Mouse (Mus musculus) midbrain, embryonic 16.5 days (tissue): ENCODE measurements around the gene B4gat1. TPM values are rescaled to one million over a fixed set of nuclear protein-coding genes. Genes with fewer than 3 reads are reported as not detected.
A peak's percentile ranks its signal among the peaks of the same experiment; 100 is the strongest.

Source experiments
- ATAC-seq: fragments of 200-750 bp; cut with Nextera tagmentation; 2 replicates; pipeline ENCODE4 v1.8.0; 2017; ENCODE audit warnings: moderate TSS enrichment
- H3K27ac ChIP-seq: fragments of 300-500 bp; sonication (generic); 2 replicates; pipeline ENCODE4 v1.5.1; 2014; ENCODE audit warnings: mild to moderate bottlenecking, low read length, mixed read lengths
- H3K27me3 ChIP-seq: fragments of 300-500 bp; sonication (generic); 2 replicates; pipeline ENCODE4 v1.6.1; 2014; ENCODE audit warnings: low read depth, low read length, mixed read lengths; ENCODE audit not compliant: control insufficient read depth, insufficient read depth
- H3K36me3 ChIP-seq: fragments of 300-500 bp; sonication (generic); 2 replicates; pipeline ENCODE4 v1.6.1; 2014; ENCODE audit warnings: mild to moderate bottlenecking, low read length, moderate library complexity, mixed read lengths; ENCODE audit not compliant: control insufficient read depth, insufficient read depth
- H3K4me1 ChIP-seq: fragments of 300-500 bp; sonication (generic); 2 replicates; pipeline ENCODE4 v1.6.1; 2014; ENCODE audit warnings: mild to moderate bottlenecking, low read length, mixed read lengths; ENCODE audit not compliant: control insufficient read depth, insufficient read depth
- H3K4me2 ChIP-seq: fragments of 300-500 bp; sonication (generic); 2 replicates; pipeline ENCODE4 v1.6.1; 2014; ENCODE audit warnings: mild to moderate bottlenecking, low read length, mixed read lengths
- H3K4me3 ChIP-seq: fragments of 300-500 bp; sonication (generic); 2 replicates; pipeline ENCODE4 v1.5.1; 2014; ENCODE audit warnings: low read depth, mild to moderate bottlenecking, low read length, moderate library complexity, mixed read lengths
- H3K9ac ChIP-seq: fragments of 300-500 bp; sonication (generic); 2 replicates; pipeline ENCODE4 v1.6.1; 2014; ENCODE audit warnings: low read depth, low read length, mixed read lengths
- H3K9me3 ChIP-seq: fragments of 300-500 bp; sonication (generic); replicated peaks from 2 replicates; pipeline ENCODE4 v1.6.1; 2014; ENCODE audit warnings: mild to moderate bottlenecking, low read length, mixed read lengths; ENCODE audit not compliant: control insufficient read depth, poor library complexity, severe bottlenecking
- WGBS: fragments of 180-500 bp; shearing (Covaris S2); extraction: QIAGEN DNeasy Blood & Tissue Kit; methylation state at CpG from one replicate; pipeline ENCODE4 v1.1.7; 2014; 5-methylcytosine and 5-hydroxymethylcytosine counted together
- polyA plus RNA-seq: library from polyadenylated mRNA; unstranded; fragments of >200 nt; fragmentation: Nextera tagmentation; extraction: Ambion mirVana; gene quantifications from 2 replicates; pipeline ENCODE4 v1.2.1, GENCODE M21; 2015

B4gat1 gene
- 82.9 and 102 TPM in 2 replicates for polyA plus RNA-seq

GRCm38 (mm10) chr19:5038709-5039156, at the start of gene B4gat1, which contains the start of gene AC124502.3:
Gene B4gat1, plus strand, starts transcription at chr19:5038826.
Gene AC124502.3, plus strand, starts transcription at chr19:5038891.
- Histone ChIP-seq H3K27ac (peak within 1 kb of the TSS; percentile 87), H3K9me3 (no peaks in the 10 kb centered on the region), H3K27me3 (no peaks in the 10 kb centered on the region), H3K4me2 (peak within 1 kb of the TSS; percentile 90), H3K36me3 (no peaks in the 10 kb centered on the region; the same call in 1 of the 2 replicates), H3K4me1 (peaks cover 27% of the 10 kb centered on the region), H3K4me3 (peak within 1 kb of the TSS; percentile 70), H3K9ac (peak within 1 kb of the TSS; percentile 95)
- 0% methylated on average over 44 of the region's 44 CpGs for WGBS
- peak; percentile 94 for ATAC-seq

GRCm38 (mm10) chr19:4989013-4989412, 49.6 kb upstream of the B4gat1 start:
- Histone ChIP-seq H3K27ac (no peak overlapping the region; the same call in 1 of the 2 replicates), H3K4me2 (peak overlapping the region; percentile 84), H3K4me1 (peaks cover 37% of the 10 kb centered on the region), H3K36me3 (peaks cover 5% of the 10 kb centered on the region), H3K9ac (peak overlapping the region; percentile 78), H3K27me3 (peaks cover 36% of the 10 kb centered on the region), H3K9me3 (no peaks in the 10 kb centered on the region), H3K4me3 (peak overlapping the region; percentile 56)
- 4% methylated on average over 13 of the region's 13 CpGs for WGBS
- ATAC-seq, result no peak

GRCm38 (mm10) chr19:4989434-4990255, 49.0 kb upstream of the B4gat1 start:
- peaks cover 43% of the 10 kb centered on the region for H3K4me1 ChIP-seq
- 10% methylated on average over 41 of the region's 47 CpGs for WGBS

GRCm38 (mm10) chr19:4990256-4990625, 48.4 kb upstream of the B4gat1 start, which contains the start of gene Npas4:
Gene Npas4, minus strand, starts transcription at chr19:4990316.
- Histone ChIP-seq H3K27me3 (peaks cover 28% of the 10 kb centered on the region), H3K4me2 (peak within 1 kb of the TSS; percentile 84), H3K9me3 (no peaks in the 10 kb centered on the region), H3K9ac (peak within 1 kb of the TSS; percentile 78), H3K36me3 (peaks cover 5% of the 10 kb centered on the region; the same call in 1 of the 2 replicates), H3K4me3 (peak within 1 kb of the TSS; percentile 56), H3K27ac (peak within 1 kb of the TSS; percentile 77), H3K4me1 (peaks cover 48% of the 10 kb centered on the region)
- WGBS, result 12% methylated on average over 4 of the region's 4 CpGs
- no peak for ATAC-seq

More at GRCm38 (mm10) chr19:4989434-4990255, 49.0 kb upstream of the B4gat1 start:
- ATAC-seq, result peak; percentile 81
- Histone ChIP-seq H3K4me2 (peak overlapping the region; percentile 84), H3K27ac (peak overlapping the region; percentile 77), H3K4me3 (peak overlapping the region; percentile 56), H3K9me3 (no peaks in the 10 kb centered on the region), H3K27me3 (peaks cover 30% of the 10 kb centered on the region), H3K9ac (peak overlapping the region; percentile 78), H3K36me3 (peaks cover 5% of the 10 kb centered on the region; the same call in 1 of the 2 replicates)

- H3K36me3 ChIP-seq, result peaks cover 5% of the 10 kb centered on the region; the same call in 1 of the 2 replicates
- H3K4me1 ChIP-seq, result peaks cover 48% of the 10 kb centered on the region
- ATAC-seq, result peak; percentile 21
- WGBS, result 4% methylated on average over 13 of the region's 22 CpGs
- no peak overlapping the region for H3K27ac ChIP-seq
- H3K9ac ChIP-seq, result peak overlapping the region; percentile 35
- peaks cover 24% of the 10 kb centered on the region for H3K27me3 ChIP-seq
- peak overlapping the region; percentile 84 for H3K4me2 ChIP-seq
- H3K4me3 ChIP-seq, result peak overlapping the region; percentile 22; the same call in 1 of the 2 replicates
- no peaks in the 10 kb centered on the region for H3K9me3 ChIP-seq
Measured at GRCm38 (mm10) chr19:4990716-4991115, 47.9 kb upstream of the B4gat1 start.

- H3K27me3 ChIP-seq, result peaks cover 9% of the 10 kb centered on the region
- no peak overlapping the region; the same call in 1 of the 2 replicates for H3K4me2 ChIP-seq
- no peak overlapping the region for H3K27ac ChIP-seq
- H3K9ac ChIP-seq, result no peak overlapping the region
- H3K4me3 ChIP-seq, result no peak overlapping the region
- 23% methylated on average over 8 of the region's 8 CpGs for WGBS
- H3K36me3 ChIP-seq, result no peaks in the 10 kb centered on the region
- peaks cover 50% of the 10 kb centered on the region for H3K4me1 ChIP-seq
- H3K9me3 ChIP-seq, result no peaks in the 10 kb centered on the region
- ATAC-seq, result no peak
Measured at GRCm38 (mm10) chr19:4992371-4992770, 46.3 kb upstream of the B4gat1 start.

- ATAC-seq, result no peak
- Histone ChIP-seq H3K27ac (peak overlapping the region; percentile 80; the same call in 1 of the 2 replicates), H3K9me3 (no peaks in the 10 kb centered on the region), H3K27me3 (peaks cover 4% of the 10 kb centered on the region; the same call in 1 of the 2 replicates), H3K4me2 (peak overlapping the region; percentile 30; the same call in 1 of the 2 replicates), H3K4me1 (peaks cover 53% of the 10 kb centered on the region), H3K9ac (no peak overlapping the region), H3K4me3 (no peak overlapping the region), H3K36me3 (no peaks in the 10 kb centered on the region)
- 4% methylated on average over 9 of the region's 9 CpGs for WGBS
Measured at GRCm38 (mm10) chr19:4992904-4993303, 45.7 kb upstream of the B4gat1 start.

- H3K36me3 ChIP-seq, result no peaks in the 10 kb centered on the region
- ATAC-seq, result 0 out of 2 replicates have a peak, but pooled peaks have one; percentile 25
- H3K9ac ChIP-seq, result no peak overlapping the region
- H3K4me2 ChIP-seq, result peak overlapping the region; percentile 25; the same call in 1 of the 2 replicates
- H3K4me3 ChIP-seq, result no peak overlapping the region
- H3K4me1 ChIP-seq, result peaks cover 49% of the 10 kb centered on the region
- H3K27ac ChIP-seq, result peak overlapping the region; percentile 80
- H3K9me3 ChIP-seq, result no peaks in the 10 kb centered on the region
- 0 out of 2 replicates have a peak, but pooled peaks cover 3% of the 10 kb centered on the region for H3K27me3 ChIP-seq
- WGBS, result 24% methylated on average over 5 of the region's 5 CpGs
Measured at GRCm38 (mm10) chr19:4994043-4994442, 44.6 kb upstream of the B4gat1 start.
